Mouse (Mus musculus): ENCODE data around the gene Hipk2. TPM values are rescaled to one million over a fixed set of nuclear protein-coding genes. Genes with fewer than 3 reads are reported as not detected.

Gene Hipk2
- polyA plus RNA-seq, 1 experiment from 2014 or later = 12.0 TPM

DNA sequence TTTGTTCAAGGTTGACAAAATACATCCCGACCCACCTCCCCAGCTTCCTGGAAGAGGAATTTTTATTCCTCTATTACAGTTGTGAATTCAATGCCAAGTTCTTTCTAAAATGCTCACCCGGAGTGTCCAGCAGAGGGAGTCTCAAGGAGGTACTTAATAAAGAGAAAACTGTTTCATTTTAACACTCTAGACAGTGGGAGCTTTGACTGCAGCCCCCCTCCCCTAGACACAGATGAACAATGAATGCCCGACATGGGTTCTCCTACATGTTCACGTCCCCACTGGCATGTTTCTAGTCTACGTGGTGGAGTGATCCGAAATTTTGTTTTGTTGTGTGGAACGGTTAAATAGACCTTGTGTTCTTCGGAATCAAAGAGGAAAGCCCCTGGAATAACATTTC is 1.9 kb downstream of the Hipk2 start:
- peak overlapping the region; percentile 98 for H3K4me3 ChIP-seq (ENCODE audit: low read depth, low read length)
- no peak overlapping the region for H3K9ac ChIP-seq (ENCODE audit: low read depth, low read length)
- peaks cover 6% of the 10 kb centered on the region; the same call in 1 of the 2 replicates for H3K4me1 ChIP-seq (replicated peaks; ENCODE audit: control insufficient read depth, insufficient read depth, low read length)
- 7% methylated on average over 8 of the region's 8 CpGs for WGBS
- TF ChIP-seq CTCF (IDR thresholded peaks at IDR 0.05; ENCODE audit: low read depth) = peak; percentile 73
- no peaks in the 10 kb centered on the region for H3K27me3 ChIP-seq (replicated peaks; ENCODE audit: control insufficient read depth, insufficient read depth, low read length)
- H3K4me2 ChIP-seq (replicated peaks; ENCODE audit: low read depth) = peak overlapping the region; percentile 77
- ATAC-seq = no peak
- H3K9me3 ChIP-seq (ENCODE audit: control insufficient read depth) = no peaks in the 10 kb centered on the region
- peak overlapping the region; percentile 97; the same call in 1 of the 2 replicates for H3K27ac ChIP-seq (ENCODE audit: low read depth, low read length)
- H3K36me3 ChIP-seq (ENCODE audit: control insufficient read depth, insufficient read depth) = no peaks in the 10 kb centered on the region; the same call in 1 of the 2 replicates

DNA sequence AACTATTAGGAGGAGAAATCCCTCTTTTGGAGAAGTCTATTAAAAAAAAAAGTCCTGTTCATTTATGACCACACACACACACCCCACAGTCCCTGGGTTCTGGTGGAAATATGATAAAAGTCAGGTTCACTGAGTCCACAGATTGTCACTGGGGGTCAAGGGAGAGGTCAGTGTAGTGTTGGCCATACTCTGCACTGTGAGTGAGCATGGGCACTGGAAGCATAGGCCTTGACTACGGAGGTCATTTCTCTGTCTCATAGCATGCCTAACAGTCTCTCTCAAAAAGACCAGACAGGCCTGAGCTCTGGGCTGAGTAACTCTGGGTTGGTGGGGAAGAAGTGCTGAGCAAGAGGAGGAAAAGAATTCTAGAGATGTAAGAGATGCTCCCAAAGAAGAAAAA is 2.6 kb downstream of the Hipk2 start:
- Histone ChIP-seq H3K9ac (ENCODE audit: low read depth, low read length) (no peak overlapping the region), H3K4me1 (replicated peaks; ENCODE audit: control insufficient read depth, insufficient read depth, low read length) (peaks cover 6% of the 10 kb centered on the region; the same call in 1 of the 2 replicates)
- 30% methylated on average over 1 of the region's 1 CpGs for WGBS

DNA sequence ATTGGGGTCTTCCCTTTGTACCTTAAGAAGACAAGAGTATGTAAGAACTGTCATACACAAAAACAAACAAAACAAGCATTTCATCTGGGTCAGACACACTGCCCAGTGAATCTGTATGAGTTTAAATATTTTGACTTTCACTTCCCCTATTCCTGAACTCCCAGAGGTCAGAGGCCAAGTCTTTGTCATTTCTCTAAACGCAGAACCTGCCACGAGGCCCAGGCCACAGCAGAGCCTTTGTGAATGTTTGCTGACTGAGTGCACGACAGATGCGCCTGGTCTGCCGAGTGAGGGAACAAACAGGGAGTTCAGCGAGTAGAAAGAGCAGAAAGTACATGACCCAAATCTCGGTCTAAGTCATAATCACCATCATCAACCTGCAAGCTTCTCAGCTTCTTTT is 4.9 kb downstream of the Hipk2 start:
- ATAC-seq = no peak
- Histone ChIP-seq H3K4me3 (ENCODE audit: low read depth, low read length) (no peak overlapping the region), H3K27ac (ENCODE audit: low read depth, low read length) (no peak overlapping the region), H3K36me3 (ENCODE audit: control insufficient read depth, insufficient read depth) (no peaks in the 10 kb centered on the region; the same call in 1 of the 2 replicates), H3K9ac (ENCODE audit: low read depth, low read length) (no peak overlapping the region), H3K4me2 (replicated peaks; ENCODE audit: low read depth) (no peak overlapping the region), H3K27me3 (replicated peaks; ENCODE audit: control insufficient read depth, insufficient read depth, low read length) (no peaks in the 10 kb centered on the region), H3K4me1 (replicated peaks; ENCODE audit: control insufficient read depth, insufficient read depth, low read length) (peaks cover 9% of the 10 kb centered on the region), H3K9me3 (ENCODE audit: control insufficient read depth) (no peaks in the 10 kb centered on the region)
- 21% methylated on average over 7 of the region's 7 CpGs for WGBS
- no peak for TF ChIP-seq CTCF (IDR thresholded peaks at IDR 0.05; ENCODE audit: low read depth)

More for the DNA sequence above, 2.6 kb downstream of the Hipk2 start:
- no peaks in the 10 kb centered on the region for H3K27me3 ChIP-seq (replicated peaks; ENCODE audit: control insufficient read depth, insufficient read depth, low read length)
- ATAC-seq = no peak
- H3K27ac ChIP-seq (ENCODE audit: low read depth, low read length) = peak overlapping the region; percentile 10; the same call in 1 of the 2 replicates
- no peak for TF ChIP-seq CTCF (IDR thresholded peaks at IDR 0.05; ENCODE audit: low read depth)
- peak overlapping the region; percentile 77 for H3K4me2 ChIP-seq (replicated peaks; ENCODE audit: low read depth)
- H3K4me3 ChIP-seq (ENCODE audit: low read depth, low read length) = 0 out of 2 replicates have a peak overlapping the region, but pooled peaks have one; percentile 98
- H3K36me3 ChIP-seq (ENCODE audit: control insufficient read depth, insufficient read depth) = no peaks in the 10 kb centered on the region; the same call in 1 of the 2 replicates
- H3K9me3 ChIP-seq (ENCODE audit: control insufficient read depth) = no peaks in the 10 kb centered on the region

DNA sequence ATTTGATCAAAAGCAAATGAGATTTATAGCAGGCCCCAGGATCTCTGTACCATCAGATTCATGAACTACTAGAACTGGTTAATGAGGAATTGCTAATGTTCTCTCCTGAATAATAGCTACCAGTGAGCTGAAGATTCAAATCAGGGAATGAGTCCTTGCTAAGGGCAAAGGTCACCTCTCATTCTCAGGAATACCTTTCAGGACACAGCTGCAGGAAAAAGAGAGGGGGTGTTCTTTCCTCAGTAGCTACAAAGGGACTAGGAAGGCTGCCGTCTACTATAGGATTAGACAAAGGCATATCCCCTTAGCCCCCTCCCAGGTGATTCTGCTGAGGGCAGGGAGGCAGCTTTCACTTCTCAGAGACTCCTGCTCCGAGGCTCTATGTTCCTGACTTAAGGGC is 5.9 kb downstream of the Hipk2 start:
- Histone ChIP-seq H3K9me3 (ENCODE audit: control insufficient read depth) (no peaks in the 10 kb centered on the region), H3K27me3 (replicated peaks; ENCODE audit: control insufficient read depth, insufficient read depth, low read length) (no peaks in the 10 kb centered on the region), H3K4me1 (replicated peaks; ENCODE audit: control insufficient read depth, insufficient read depth, low read length) (peaks cover 13% of the 10 kb centered on the region), H3K36me3 (ENCODE audit: control insufficient read depth, insufficient read depth) (no peaks in the 10 kb centered on the region), H3K27ac (ENCODE audit: low read depth, low read length) (no peak overlapping the region), H3K4me2 (replicated peaks; ENCODE audit: low read depth) (0 out of 2 replicates have a peak overlapping the region, but pooled peaks have one; percentile 6), H3K9ac (ENCODE audit: low read depth, low read length) (no peak overlapping the region), H3K4me3 (ENCODE audit: low read depth, low read length) (no peak overlapping the region)
- 29% methylated on average over 2 of the region's 2 CpGs for WGBS
- no peak for TF ChIP-seq CTCF (IDR thresholded peaks at IDR 0.05; ENCODE audit: low read depth)
- ATAC-seq = no peak

DNA sequence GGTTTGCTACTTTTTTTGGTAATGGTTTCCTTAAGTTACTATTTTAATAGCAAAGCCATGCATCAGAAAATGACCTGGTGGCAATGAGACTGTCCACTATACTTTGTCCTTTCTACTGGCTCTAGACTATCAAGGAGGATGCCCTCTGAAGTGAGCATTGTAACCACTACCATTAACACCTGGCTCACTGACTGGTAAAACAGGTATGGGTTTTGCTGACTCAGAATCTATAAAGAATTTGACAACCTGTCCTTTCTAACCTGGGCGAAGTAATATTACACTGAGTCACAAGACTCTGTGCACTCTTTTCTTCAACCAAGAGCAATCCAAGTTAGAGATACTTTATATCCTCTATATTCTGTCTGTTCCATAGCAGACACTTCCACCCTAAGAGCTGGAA is 7.0 kb downstream of the Hipk2 start:
- no peaks in the 10 kb centered on the region for H3K36me3 ChIP-seq (ENCODE audit: control insufficient read depth, insufficient read depth)
- H3K4me1 ChIP-seq (replicated peaks; ENCODE audit: control insufficient read depth, insufficient read depth, low read length) = peaks cover 14% of the 10 kb centered on the region
- H3K4me2 ChIP-seq (replicated peaks; ENCODE audit: low read depth) = no peak overlapping the region
- H3K27ac ChIP-seq (ENCODE audit: low read depth, low read length) = no peak overlapping the region
- H3K9ac ChIP-seq (ENCODE audit: low read depth, low read length) = no peak overlapping the region
- WGBS = 41% methylated on average over 1 of the region's 1 CpGs
- ATAC-seq = peak; percentile 65
- no peak for TF ChIP-seq CTCF (IDR thresholded peaks at IDR 0.05; ENCODE audit: low read depth)
- H3K27me3 ChIP-seq (replicated peaks; ENCODE audit: control insufficient read depth, insufficient read depth, low read length) = no peaks in the 10 kb centered on the region
- H3K9me3 ChIP-seq (ENCODE audit: control insufficient read depth) = no peaks in the 10 kb centered on the region
- no peak overlapping the region for H3K4me3 ChIP-seq (ENCODE audit: low read depth, low read length)

DNA sequence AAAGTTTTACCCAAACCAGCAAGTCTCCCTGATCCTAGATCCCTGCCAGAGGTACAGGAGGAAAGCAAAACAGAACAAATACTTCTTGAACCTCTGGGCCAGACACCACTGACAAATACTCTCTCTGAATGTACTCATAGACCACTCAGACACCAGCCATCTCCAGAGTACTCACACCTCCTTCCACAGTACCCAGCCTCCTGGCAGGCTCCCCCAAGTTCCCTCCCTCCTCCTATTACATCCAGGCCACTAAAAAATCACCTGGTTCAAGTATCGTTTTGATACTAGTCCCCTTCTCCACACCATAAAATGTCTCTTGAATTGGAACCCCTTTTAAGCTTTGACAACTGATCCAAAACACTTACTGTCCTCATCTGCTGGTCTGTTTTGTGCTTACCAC is 8.7 kb downstream of the Hipk2 start:
- Histone ChIP-seq H3K27me3 (replicated peaks; ENCODE audit: control insufficient read depth, insufficient read depth, low read length) (no peaks in the 10 kb centered on the region), H3K4me1 (replicated peaks; ENCODE audit: control insufficient read depth, insufficient read depth, low read length) (peaks cover 14% of the 10 kb centered on the region), H3K36me3 (ENCODE audit: control insufficient read depth, insufficient read depth) (no peaks in the 10 kb centered on the region), H3K9ac (ENCODE audit: low read depth, low read length) (no peak overlapping the region), H3K4me2 (replicated peaks; ENCODE audit: low read depth) (no peak overlapping the region), H3K27ac (ENCODE audit: low read depth, low read length) (peak overlapping the region; percentile 3; the same call in 1 of the 2 replicates), H3K4me3 (ENCODE audit: low read depth, low read length) (no peak overlapping the region), H3K9me3 (ENCODE audit: control insufficient read depth) (no peaks in the 10 kb centered on the region)
- ATAC-seq = no peak
- TF ChIP-seq CTCF (IDR thresholded peaks at IDR 0.05; ENCODE audit: low read depth) = no peak
- 56% methylated on average over 1 of the region's 1 CpGs for WGBS

DNA sequence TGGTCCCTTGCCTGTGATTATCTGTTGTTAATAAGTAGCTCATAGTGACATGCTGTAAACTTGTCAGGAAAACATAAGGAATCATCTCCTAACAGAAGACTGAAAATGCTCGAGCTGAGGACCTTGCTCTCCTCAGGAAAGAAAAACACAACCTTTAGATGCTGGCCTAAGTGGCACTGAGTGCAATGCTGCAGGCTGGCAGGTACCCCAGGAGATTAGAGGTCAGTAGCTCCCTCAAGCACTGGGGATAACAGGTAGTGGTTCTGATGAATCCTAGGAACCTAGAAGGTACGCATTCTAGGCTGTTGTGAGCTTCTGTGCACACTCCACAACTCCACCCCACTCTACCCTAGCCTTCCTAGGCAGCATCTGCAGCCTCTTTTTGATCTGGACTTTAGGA is 9.2 kb downstream of the Hipk2 start:
- Histone ChIP-seq H3K36me3 (ENCODE audit: control insufficient read depth, insufficient read depth) (no peaks in the 10 kb centered on the region), H3K9ac (ENCODE audit: low read depth, low read length) (no peak overlapping the region), H3K9me3 (ENCODE audit: control insufficient read depth) (no peaks in the 10 kb centered on the region), H3K4me2 (replicated peaks; ENCODE audit: low read depth) (no peak overlapping the region), H3K27me3 (replicated peaks; ENCODE audit: control insufficient read depth, insufficient read depth, low read length) (no peaks in the 10 kb centered on the region), H3K4me1 (replicated peaks; ENCODE audit: control insufficient read depth, insufficient read depth, low read length) (peaks cover 14% of the 10 kb centered on the region), H3K27ac (ENCODE audit: low read depth, low read length) (no peak overlapping the region), H3K4me3 (ENCODE audit: low read depth, low read length) (no peak overlapping the region)
- no peak for TF ChIP-seq CTCF (IDR thresholded peaks at IDR 0.05; ENCODE audit: low read depth)
- ATAC-seq = no peak
- 42% methylated on average over 2 of the region's 2 CpGs for WGBS

Data from intestine, postnatal 0 days (tissue).